ENCODE assay signal across 8 mouse cellular contexts in genomic region chr2:170442535-170442934, GRCm38 (mm10). TPM values are rescaled to one million over a fixed set of nuclear protein-coding genes. Genes with fewer than 3 reads are reported as not detected.
DNase-seq lines count a peak whose midpoint lies in the region.

No protein-coding gene starts in this region.

- intact Hi-C loops in left cerebral cortex, postnatal 36 days (cut with DNase I) = no loop called here

- peak; percentile 29 for DNase-seq in layer of hippocampus, adult 11-12 months (ENCODE audit: low spot score)
- no peak for DNase-seq in layer of hippocampus, adult 9-11 months
- DNase-seq in B cell, adult 2 months = peak; percentile 29 to 32
- peak; percentile 62 for DNase-seq in NIH3T3 (ENCODE audit: low read depth)
- peak; percentile 59 for DNase-seq in kidney, postnatal 10 days
- DNase-seq in spleen, adult 12 weeks (ENCODE audit: low spot score) = no peak
- no peak for DNase-seq in urinary bladder, postnatal 10 days (ENCODE audit: low spot score)
- no peak for DNase-seq in left cerebral cortex, postnatal 36 days (ENCODE audit: low spot score in 2 of 2)

RNA-seq across cellular contexts. Expression of gene Bcas1, which starts 14.9 kb away (rescaled TPM):
- total RNA-seq in left cerebral cortex, postnatal 36 days (2021) = 10 to 100 TPM; 55.7 to 69.9 TPM

RNA-seq across cellular contexts. Expression of gene Pfdn4, which starts 53.7 kb away (rescaled TPM):
- total RNA-seq in left cerebral cortex, postnatal 36 days (2021) = 10 to 100 TPM; 29.4 to 31.9 TPM

RNA-seq across cellular contexts. Expression of gene Cyp24a1, which starts 54.4 kb away (rescaled TPM):
- total RNA-seq in left cerebral cortex, postnatal 36 days (2021) = not detected

Comparison
In these comparisons a context has a peak if more than half of its experiments do, and no peak if none do; other contexts are left out.
1. DNase-seq: peak in layer of hippocampus, adult 11-12 months (single experiment), B cell, adult 2 months (2 of 2), NIH3T3 (single experiment) and kidney, postnatal 10 days (single experiment); none in layer of hippocampus, adult 9-11 months (single experiment), spleen, adult 12 weeks (single experiment), urinary bladder, postnatal 10 days (single experiment) and left cerebral cortex, postnatal 36 days (0 of 2).